Mouse (Mus musculus) mature B cell (primary cell): ENCODE data around the gene Ifna7.
"Not testable (repeated sequence)": the region's sequence is repeated elsewhere in the genome, so short reads cannot be mapped to it uniquely, and the experiment has no call there.

Source experiments
- in situ Hi-C: fragments of 300-500 bp; cut with MboI; formaldehyde crosslinking; loops from 2 replicates; pipeline ENCODE4 v1.14.3; 2019

Ifna7 gene

DNA sequence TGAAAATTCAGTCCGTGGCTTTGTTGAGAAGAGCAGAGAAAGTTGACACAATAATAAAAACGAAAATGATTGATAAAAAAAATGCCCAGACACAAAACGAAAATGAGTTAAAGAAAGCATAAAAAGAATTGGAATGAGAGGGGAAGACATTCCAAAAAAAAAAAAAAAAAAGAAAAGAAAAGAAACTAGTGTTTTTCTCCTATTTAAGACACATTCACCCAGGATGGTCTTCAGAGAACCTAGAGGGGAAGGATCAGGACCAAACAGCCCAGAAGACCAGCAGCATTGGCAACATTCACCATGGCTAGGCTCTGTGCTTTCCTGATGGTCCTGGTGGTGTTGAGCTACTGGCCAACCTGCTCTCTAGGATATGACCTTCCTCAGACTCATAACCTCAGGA is at the start of gene Ifna7:
TSS of gene Ifna7 (plus strand) at position 301 of the 400 bp plus-strand sequence.
- in situ Hi-C loops, result no loop called here

DNA sequence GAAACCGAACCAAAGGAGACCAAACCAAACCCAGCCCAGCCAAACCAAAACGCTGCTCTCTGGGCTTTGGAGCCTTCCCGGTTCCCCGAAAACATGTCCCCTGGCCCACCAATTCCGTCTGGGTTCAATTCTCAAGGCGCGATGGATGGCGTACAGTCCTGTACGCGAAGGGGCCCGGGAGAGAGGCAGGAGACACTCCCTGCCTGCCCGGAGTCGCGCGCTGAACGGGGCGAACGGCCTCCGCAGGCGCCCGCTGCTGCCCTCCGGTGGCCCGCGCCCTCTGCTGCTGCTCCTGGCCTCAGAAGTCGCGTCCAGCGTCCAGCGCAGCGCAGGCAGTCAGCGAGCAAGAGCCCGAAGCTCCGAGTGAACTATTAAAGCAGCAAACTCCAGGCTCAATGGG is 42.5 kb upstream of the Ifna7 start, which contains the start of gene Gm13290:
TSS of gene Gm13290 (plus strand) at position 301 of the 400 bp plus-strand sequence.
- in situ Hi-C loops, result not testable (repeated sequence)

DNA sequence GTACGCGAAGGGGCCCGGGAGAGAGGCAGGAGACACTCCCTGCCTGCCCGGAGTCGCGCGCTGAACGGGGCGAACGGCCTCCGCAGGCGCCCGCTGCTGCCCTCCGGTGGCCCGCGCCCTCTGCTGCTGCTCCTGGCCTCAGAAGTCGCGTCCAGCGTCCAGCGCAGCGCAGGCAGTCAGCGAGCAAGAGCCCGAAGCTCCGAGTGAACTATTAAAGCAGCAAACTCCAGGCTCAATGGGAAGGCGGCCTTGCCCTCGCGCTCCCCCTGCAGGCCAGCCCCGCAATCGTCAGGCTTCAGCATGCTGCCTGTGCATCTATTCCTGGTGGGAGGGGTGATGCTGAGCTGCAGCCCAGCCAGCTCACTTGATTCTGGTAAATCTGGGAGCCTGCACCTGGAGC is 39.4 kb upstream of the Ifna7 start, which contains the start of gene Gm13289:
TSS of gene Gm13289 (plus strand) at position 301 of the 400 bp plus-strand sequence.
- in situ Hi-C loops, result not testable (repeated sequence)

- in situ Hi-C loops, result not testable (repeated sequence)
These were observed 36.5 kb upstream of the Ifna7 start, which contains the start of gene Gm13272 for GRCm38 (mm10) chr4:88779550-88779949. TSS of gene Gm13272 (plus strand) at chr4:88779850.

GRCm38 (mm10) chr4:88780320-88780719 is 35.7 kb upstream of the Ifna7 start:
- in situ Hi-C loops, result not testable (repeated sequence)

- in situ Hi-C loops, result not testable (repeated sequence)
These were observed 34.2 kb upstream of the Ifna7 start, which contains the start of gene Ifnz for GRCm38 (mm10) chr4:88781831-88782230. TSS of gene Ifnz (plus strand) at chr4:88782131.

DNA sequence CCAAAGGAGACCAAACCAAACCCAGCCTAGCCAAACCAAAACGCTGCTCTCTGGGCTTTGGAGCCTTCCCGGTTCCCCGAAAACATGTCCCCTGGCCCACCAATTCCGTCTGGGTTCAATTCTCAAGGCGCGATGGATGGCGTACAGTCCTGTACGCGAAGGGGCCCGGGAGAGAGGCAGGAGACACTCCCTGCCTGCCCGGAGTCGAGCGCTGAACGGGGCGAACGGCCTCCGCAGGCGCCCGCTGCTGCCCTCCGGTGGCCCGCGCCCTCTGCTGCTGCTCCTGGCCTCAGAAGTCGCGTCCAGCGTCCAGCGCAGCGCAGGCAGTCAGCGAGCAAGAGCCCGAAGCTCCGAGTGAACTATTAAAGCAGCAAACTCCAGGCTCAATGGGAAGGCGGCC is 33.7 kb upstream of the Ifna7 start:
- in situ Hi-C loops, result not testable (repeated sequence)

- in situ Hi-C loops, result not testable (repeated sequence)
These were observed 30.6 kb upstream of the Ifna7 start, which contains the start of gene Gm13276 for GRCm38 (mm10) chr4:88785409-88785808. TSS of gene Gm13276 (plus strand) at chr4:88785709.

- in situ Hi-C loops, result not testable (repeated sequence)
These were observed 27.6 kb upstream of the Ifna7 start, which contains the start of gene Gm13277 for GRCm38 (mm10) chr4:88788402-88788801. TSS of gene Gm13277 (plus strand) at chr4:88788632.

DNA sequence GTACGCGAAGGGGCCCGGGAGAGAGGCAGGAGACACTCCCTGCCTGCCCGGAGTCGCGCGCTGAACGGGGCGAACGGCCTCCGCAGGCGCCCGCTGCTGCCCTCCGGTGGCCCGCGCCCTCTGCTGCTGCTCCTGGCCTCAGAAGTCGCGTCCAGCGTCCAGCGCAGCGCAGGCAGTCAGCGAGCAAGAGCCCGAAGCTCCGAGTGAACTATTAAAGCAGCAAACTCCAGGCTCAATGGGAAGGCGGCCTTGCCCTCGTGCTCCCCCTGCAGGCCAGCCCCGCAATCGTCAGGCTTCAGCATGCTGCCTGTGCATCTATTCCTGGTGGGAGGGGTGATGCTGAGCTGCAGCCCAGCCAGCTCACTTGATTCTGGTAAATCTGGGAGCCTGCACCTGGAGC is 24.8 kb upstream of the Ifna7 start, which contains the start of gene Gm13278:
TSS of gene Gm13278 (plus strand) at position 301 of the 400 bp plus-strand sequence.
- in situ Hi-C loops, result not testable (repeated sequence)

DNA sequence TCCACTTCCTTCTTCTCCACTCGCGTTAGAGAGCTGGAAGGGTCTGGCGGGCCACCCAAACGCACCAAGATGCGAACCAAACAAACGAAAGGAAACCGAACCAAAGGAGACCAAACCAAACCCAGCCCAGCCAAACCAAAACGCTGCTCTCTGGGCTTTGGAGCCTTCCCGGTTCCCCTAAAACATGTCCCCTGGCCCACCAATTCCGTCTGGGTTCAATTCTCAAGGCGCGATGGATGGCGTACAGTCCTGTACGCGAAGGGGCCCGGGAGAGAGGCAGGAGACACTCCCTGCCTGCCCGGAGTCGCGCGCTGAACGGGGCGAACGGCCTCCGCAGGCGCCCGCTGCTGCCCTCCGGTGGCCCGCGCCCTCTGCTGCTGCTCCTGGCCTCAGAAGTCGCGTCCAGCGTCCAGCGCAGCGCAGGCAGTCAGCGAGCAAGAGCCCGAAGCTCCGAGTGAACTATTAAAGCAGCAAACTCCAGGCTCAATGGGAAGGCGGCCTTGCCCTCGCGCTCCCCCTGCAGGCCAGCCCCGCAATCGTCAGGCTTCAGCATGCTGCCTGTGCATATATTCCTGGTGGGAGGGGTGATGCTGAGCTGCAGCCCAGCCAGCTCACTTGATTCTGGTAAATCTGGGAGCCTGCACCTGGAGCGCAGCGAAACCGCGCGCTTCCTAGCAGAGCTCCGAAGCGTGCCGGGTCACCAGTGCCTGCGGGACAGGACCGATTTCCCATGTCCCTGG is 21.9 kb upstream of the Ifna7 start, which contains the start of gene Gm13275:
TSS of gene Gm13275 (plus strand) at position 552 of the 740 bp plus-strand sequence.
- in situ Hi-C loops, result not testable (repeated sequence)

- in situ Hi-C loops, result not testable (repeated sequence)
These were observed 18.9 kb upstream of the Ifna7 start, which contains the start of gene Gm13279 for GRCm38 (mm10) chr4:88797097-88797496. TSS of gene Gm13279 (plus strand) at chr4:88797397.

DNA sequence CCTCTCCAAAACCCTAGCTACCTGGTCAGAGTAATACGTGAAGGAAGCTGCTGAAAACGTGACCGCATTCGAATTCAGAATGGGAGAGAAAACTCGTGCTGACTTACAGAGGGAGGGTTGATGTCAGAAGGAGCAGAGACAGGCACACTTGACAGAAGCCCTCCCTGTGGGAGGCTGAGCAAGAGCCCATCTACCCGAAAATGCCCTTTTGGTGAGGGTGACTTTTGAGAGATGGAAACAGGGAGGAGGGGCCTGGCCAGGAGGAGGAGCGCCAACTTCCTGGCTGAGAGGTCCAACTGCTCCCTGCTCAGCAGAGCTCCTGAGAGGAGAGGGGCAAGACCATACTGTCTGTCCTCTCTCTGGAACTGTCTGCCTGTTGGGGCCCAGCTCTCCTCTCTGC is 16.7 kb upstream of the Ifna7 start, which contains the start of gene Gm13285:
TSS of gene Gm13285 (plus strand) at position 301 of the 400 bp plus-strand sequence.
- in situ Hi-C loops, result not testable (repeated sequence)

DNA sequence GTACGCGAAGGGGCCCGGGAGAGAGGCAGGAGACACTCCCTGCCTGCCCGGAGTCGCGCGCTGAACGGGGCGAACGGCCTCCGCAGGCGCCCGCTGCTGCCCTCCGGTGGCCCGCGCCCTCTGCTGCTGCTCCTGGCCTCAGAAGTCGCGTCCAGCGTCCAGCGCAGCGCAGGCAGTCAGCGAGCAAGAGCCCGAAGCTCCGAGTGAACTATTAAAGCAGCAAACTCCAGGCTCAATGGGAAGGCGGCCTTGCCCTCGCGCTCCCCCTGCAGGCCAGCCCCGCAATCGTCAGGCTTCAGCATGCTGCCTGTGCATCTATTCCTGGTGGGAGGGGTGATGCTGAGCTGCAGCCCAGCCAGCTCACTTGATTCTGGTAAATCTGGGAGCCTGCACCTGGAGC is 13.1 kb upstream of the Ifna7 start, which contains the start of gene Gm13287:
TSS of gene Gm13287 (plus strand) at position 301 of the 400 bp plus-strand sequence.
- in situ Hi-C loops, result not testable (repeated sequence)

- in situ Hi-C loops, result not testable (repeated sequence)
These were observed 10.8 kb upstream of the Ifna7 start, which contains the start of gene Gm13288 for GRCm38 (mm10) chr4:88805231-88805630. TSS of gene Gm13288 (plus strand) at chr4:88805531.

GRCm38 (mm10) chr4:88805761-88806160 is 10.3 kb upstream of the Ifna7 start:
- in situ Hi-C loops, result not testable (repeated sequence)

DNA sequence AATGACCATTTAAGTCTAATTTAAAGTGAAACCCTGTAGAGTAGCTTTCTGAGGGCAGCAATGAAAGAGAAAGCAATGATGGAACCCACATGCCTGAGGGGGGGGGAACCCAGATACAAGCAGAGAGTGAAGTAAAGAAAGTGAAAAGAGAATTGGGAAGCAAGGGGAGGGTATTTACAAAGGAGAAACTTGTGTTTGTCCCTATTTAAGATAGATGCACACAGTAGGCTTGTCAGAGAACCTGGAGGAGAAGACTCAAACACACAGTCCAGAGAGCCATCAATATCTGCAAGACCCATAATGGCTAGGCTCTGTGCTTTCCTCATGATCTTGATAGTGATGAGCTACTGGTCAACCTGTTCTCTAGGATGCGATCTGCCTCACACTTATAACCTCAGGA is 3.6 kb downstream of the Ifna7 start, which contains the start of gene Ifna11:
TSS of gene Ifna11 (plus strand) at position 301 of the 400 bp plus-strand sequence.
- in situ Hi-C loops, result no loop called here

DNA sequence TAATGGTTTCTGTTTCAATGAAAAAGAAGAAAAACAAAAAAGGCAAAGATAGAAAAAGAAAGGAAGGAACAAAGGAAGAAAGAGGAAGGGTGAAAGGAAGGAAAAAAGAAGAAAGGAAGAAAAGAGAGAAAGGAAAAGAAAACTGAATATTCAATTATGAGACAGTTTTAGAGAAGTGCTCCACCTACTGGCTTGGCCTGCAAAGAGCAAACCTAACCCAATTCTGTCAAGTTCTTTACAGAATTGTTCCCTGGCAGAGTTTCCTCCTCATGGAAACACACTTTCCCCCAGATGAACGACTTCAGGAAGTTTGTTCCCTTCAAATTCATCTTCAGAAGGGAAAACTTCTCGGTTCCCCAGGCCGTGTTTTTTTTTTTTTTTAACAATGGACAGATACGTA is 7.0 kb downstream of the Ifna7 start:
- in situ Hi-C loops, result no loop called here

DNA sequence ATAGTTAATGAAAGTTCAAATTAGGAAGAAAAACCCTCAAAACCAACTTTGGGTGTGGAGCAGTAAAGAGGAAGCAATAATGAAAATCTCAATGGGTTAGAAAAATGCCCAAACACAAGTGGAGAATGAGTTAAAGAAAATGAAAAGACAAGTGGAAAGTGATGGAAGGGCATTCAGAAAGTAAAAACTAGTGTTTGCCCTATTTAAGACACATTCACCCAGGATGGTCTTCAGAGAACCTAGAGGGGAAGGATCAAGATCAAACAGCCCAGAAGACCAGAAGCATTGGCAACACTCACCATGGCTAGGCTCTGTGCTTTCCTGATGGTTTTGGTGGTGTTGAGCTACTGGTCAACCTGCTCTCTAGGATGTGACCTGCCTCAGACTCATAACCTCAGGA is 11.1 kb downstream of the Ifna7 start, which contains the start of gene Ifna6:
TSS of gene Ifna6 (plus strand) at position 301 of the 400 bp plus-strand sequence.
- in situ Hi-C loops, result not testable (repeated sequence)

DNA sequence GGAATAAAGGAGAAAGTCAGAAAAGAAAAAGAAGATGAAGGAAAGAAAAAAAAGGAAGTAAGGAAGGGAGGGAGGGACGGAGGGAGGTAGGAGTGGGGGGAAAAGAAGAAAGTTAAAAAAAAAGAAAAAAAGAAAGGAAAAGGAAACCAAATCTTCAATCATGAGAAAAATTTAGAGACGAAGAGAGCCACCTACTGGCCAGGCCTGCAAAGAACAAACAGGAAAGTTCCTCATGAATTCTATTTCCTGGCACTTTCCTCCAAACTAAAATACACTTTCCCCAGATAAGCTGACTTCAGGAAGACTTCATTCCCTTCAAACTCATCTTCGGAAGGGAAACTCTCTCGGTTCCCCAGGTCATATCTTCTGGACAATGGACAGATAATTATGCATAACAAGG is 14.5 kb downstream of the Ifna7 start:
- in situ Hi-C loops, result no loop called here

DNA sequence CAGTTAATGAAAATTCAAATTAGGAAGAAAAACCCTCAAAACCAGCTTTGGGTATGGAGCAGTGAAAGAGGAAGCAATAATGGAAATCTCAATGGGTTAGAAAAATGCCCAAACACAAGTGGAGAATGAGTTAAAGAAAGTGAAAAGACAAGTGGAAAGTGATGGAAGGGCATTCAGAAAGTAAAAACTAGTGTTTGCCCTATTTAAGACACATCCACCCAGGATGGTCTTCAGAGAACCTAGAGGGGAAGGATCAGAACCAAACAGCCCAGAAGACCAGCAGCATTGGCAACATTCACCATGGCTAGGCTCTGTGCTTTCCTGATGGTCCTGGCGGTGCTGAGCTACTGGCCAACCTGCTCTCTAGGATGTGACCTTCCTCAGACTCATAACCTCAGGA is 19.2 kb downstream of the Ifna7 start, which contains the start of gene Ifna5:
TSS of gene Ifna5 (plus strand) at position 301 of the 400 bp plus-strand sequence.
- in situ Hi-C loops, result not testable (repeated sequence)

DNA sequence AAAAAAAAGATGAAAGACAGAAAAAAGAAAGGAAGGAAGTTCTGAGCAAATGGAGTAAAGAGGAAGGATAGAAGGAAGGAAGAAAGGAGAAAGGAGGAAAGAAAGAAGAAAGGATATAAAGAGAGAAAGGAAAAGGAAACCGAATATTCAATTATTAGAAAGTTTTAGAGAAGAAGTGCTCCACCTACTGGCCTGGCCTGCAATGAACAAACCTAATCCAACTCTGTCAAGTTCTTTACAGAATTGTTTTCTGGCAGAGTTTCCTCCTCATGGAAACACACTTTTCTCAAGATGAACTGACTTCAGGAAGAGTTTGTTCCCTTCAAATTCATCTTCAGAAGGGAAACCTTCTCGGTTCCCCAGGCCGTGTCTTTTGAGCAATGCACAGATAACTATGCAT is 22.8 kb downstream of the Ifna7 start:
- in situ Hi-C loops, result no loop called here
